Mouse (Mus musculus) spleen, embryonic (tissue): Measurements from ENCODE around the gene Il6ra.

ENCODE experiments used
- CTCF ChIA-PET: fragments of 350-600 bp; sonication (Branson Sonifier 250); formaldehyde crosslinking; loops from one replicate; lab custom pipeline; 2022; lab: Charles Lee

The Il6ra gene

GRCm38 (mm10) chr3:89912543-89913391, at the start of gene Il6ra:
Gene Il6ra (minus strand): TSS chr3:89913196.
- CTCF ChIA-PET: no interaction called here

- CTCF ChIA-PET: no interaction called here
These were observed 49.2 kb upstream of the Il6ra start for GRCm38 (mm10) chr3:89962059-89962750.

GRCm38 (mm10) chr3:89961436-89961835, 48.4 kb upstream of the Il6ra start:
- CTCF ChIA-PET: no interaction called here

- CTCF ChIA-PET: interaction anchor here (0.6 kb wide), 1 partner anchor 104 kb away, joined by 6 read pairs; no protein-coding TSS in a partner anchor
These were observed 47.5 kb upstream of the Il6ra start for GRCm38 (mm10) chr3:89960469-89960868.

GRCm38 (mm10) chr3:89959435-89959834, 46.4 kb upstream of the Il6ra start:
- CTCF ChIA-PET: no interaction called here

GRCm38 (mm10) chr3:89957880-89958279, 44.9 kb upstream of the Il6ra start:
- CTCF ChIA-PET: interaction anchor here (0.5 to 0.8 kb wide), 3 partner anchors 119 to 423 kb away, joined by 3 to 5 read pairs (median 3); no protein-coding TSS in a partner anchor

- CTCF ChIA-PET: interaction anchor here (0.5 to 0.7 kb wide), 2 partner anchors 86 to 168 kb away, joined by 3 read pairs; no protein-coding TSS in a partner anchor
These were observed 43.4 kb upstream of the Il6ra start for GRCm38 (mm10) chr3:89956177-89956971.

- CTCF ChIA-PET: interaction anchor here (0.7 to 1.3 kb wide), 3 partner anchors 12 to 487 kb away, joined by 4 to 6 read pairs (median 4); no protein-coding TSS in a partner anchor
These were observed 40.4 kb upstream of the Il6ra start for GRCm38 (mm10) chr3:89953420-89953819.

GRCm38 (mm10) chr3:89948655-89949054, 35.7 kb upstream of the Il6ra start:
- CTCF ChIA-PET: no interaction called here

- CTCF ChIA-PET: no interaction called here
These were observed 35.0 kb upstream of the Il6ra start for GRCm38 (mm10) chr3:89948021-89948420.

- CTCF ChIA-PET: no interaction called here
These were observed 32.0 kb upstream of the Il6ra start for GRCm38 (mm10) chr3:89945026-89945425.

- CTCF ChIA-PET: no interaction called here
These were observed 29.9 kb upstream of the Il6ra start for GRCm38 (mm10) chr3:89942894-89943293.

GRCm38 (mm10) chr3:89936495-89936894, 23.5 kb upstream of the Il6ra start:
- CTCF ChIA-PET: no interaction called here

- CTCF ChIA-PET: interaction anchor here (0.6 kb wide), 1 partner anchor 141 kb away, joined by 7 read pairs; no protein-coding TSS in a partner anchor
These were observed 19.9 kb upstream of the Il6ra start for GRCm38 (mm10) chr3:89932925-89933324.

- CTCF ChIA-PET: interaction anchor here (0.6 kb wide), 1 partner anchor 90 kb away, joined by 3 read pairs; no protein-coding TSS in a partner anchor
These were observed 16.0 kb upstream of the Il6ra start for GRCm38 (mm10) chr3:89928956-89929355.

GRCm38 (mm10) chr3:89926440-89926839, 13.4 kb upstream of the Il6ra start:
- CTCF ChIA-PET: interaction anchor here (0.6 kb wide), 1 partner anchor 18 kb away, joined by 3 read pairs; no protein-coding TSS in a partner anchor

- CTCF ChIA-PET: interaction anchor here (0.6 kb wide), 1 partner anchor 10 kb away, joined by 3 read pairs; no protein-coding TSS in a partner anchor
These were observed 7.7 kb upstream of the Il6ra start for GRCm38 (mm10) chr3:89920711-89921110.

GRCm38 (mm10) chr3:89917408-89917807, 4.4 kb upstream of the Il6ra start:
- CTCF ChIA-PET: interaction anchor here (0.8 kb wide), 1 partner anchor 84 kb away, joined by 3 read pairs; no protein-coding TSS in a partner anchor

GRCm38 (mm10) chr3:89916622-89917021, 3.6 kb upstream of the Il6ra start:
- CTCF ChIA-PET: no interaction called here

GRCm38 (mm10) chr3:89914700-89915099, 1.7 kb upstream of the Il6ra start:
- CTCF ChIA-PET: interaction anchor here (0.7 kb wide), 1 partner anchor 445 kb away, joined by 3 read pairs; no protein-coding TSS in a partner anchor

GRCm38 (mm10) chr3:89912108-89912542, 871 bp downstream of the Il6ra start:
- CTCF ChIA-PET: no interaction called here
